ENCODE assay signal across 9 mouse cellular contexts in genomic region chr6:115546276-115546675, GRCm38 (mm10). TPM values are rescaled to one million over a fixed set of nuclear protein-coding genes. Genes with fewer than 3 reads are reported as not detected.
DNase-seq lines count a peak whose midpoint lies in the region; ATAC-seq and TF ChIP-seq lines count a peak whose summit lies in the region.
"Had no signal": no experiment of that assay in that cellular context is flagged by ENCODE, and none has a peak within 500 bp of the region (broad histone marks: within the 10 kb centered on the region; RNA-seq: fewer than 3 reads in every experiment).

No protein-coding gene starts in this region.

- no peak overlapping the region; the same call in 1 of the 2 replicates for H3K4me2 ChIP-seq in liver, embryonic 13.5 days

- H3K4me1 ChIP-seq in liver, embryonic 13.5 days (replicated peaks), result peaks cover 67% of the 10 kb centered on the region

- no peak overlapping the region for H3K27ac ChIP-seq in layer of hippocampus, adult 2 months
- H3K27ac ChIP-seq in liver, embryonic 13.5 days, result no peak overlapping the region
- H3K27ac ChIP-seq: liver, embryonic 15.5 days had no signal

- WGBS in liver, embryonic 13.5 days (ENCODE audit: insufficient replicate concordance), result 79% methylated on average over 5 of the region's 5 CpGs

- no peak for ATAC-seq in liver, embryonic 13.5 days (ENCODE audit: low read depth)

- no peaks in the 10 kb centered on the region for H3K27me3 ChIP-seq in liver, embryonic 13.5 days
- H3K27me3 ChIP-seq: liver, embryonic 15.5 days had no signal

- H3K4me3 ChIP-seq in layer of hippocampus, adult 2 months, result no peak overlapping the region
- no peak overlapping the region for H3K4me3 ChIP-seq in liver, embryonic 13.5 days (replicated peaks)
- H3K4me3 ChIP-seq: liver, embryonic 15.5 days had no signal

- no peak overlapping the region for H3K9ac ChIP-seq in liver, embryonic 13.5 days
- H3K9ac ChIP-seq: liver, embryonic 15.5 days had no signal

- TF ChIP-seq CTCF in layer of hippocampus, adult 2 months (conservative IDR thresholded peaks at IDR 0.05), result peak; percentile 71

- H3K36me3 ChIP-seq in liver, embryonic 13.5 days, result peaks cover 26% of the 10 kb centered on the region

- no peaks in the 10 kb centered on the region for H3K9me3 ChIP-seq in liver, embryonic 13.5 days (replicated peaks)
- H3K9me3 ChIP-seq: liver, embryonic 15.5 days had no signal

- DNase-seq in layer of hippocampus, adult 2 months (ENCODE audit: low spot score in 2 of 2), result peak in 1 of 2 experiments; percentile 29
- DNase-seq in layer of hippocampus, postnatal 36 days, result no peak
- DNase-seq in ES-CJ7 (ENCODE audit: low read depth, low spot score), result peak; percentile 92
- peak; percentile 52 to 56 for DNase-seq in adrenal gland, postnatal 36 days
- DNase-seq in forelimb bud, embryonic 11.5 days (ENCODE audit: low read depth, low spot score), result peak; percentile 9
- DNase-seq in liver, embryonic 13.5 days, result peak; percentile 53
- DNase-seq in spleen, postnatal 14 days (ENCODE audit: low spot score in 2 of 2), result peak; percentile 28 to 48
- DNase-seq in frontal cortex, postnatal 25 days (ENCODE audit: low spot score in 2 of 2), result no peak

RNA-seq across cellular contexts. Expression of gene Tsen2, which starts 1.8 kb away (rescaled TPM):
- 10 to 100 TPM; 26.2 to 27.1 TPM for total RNA-seq in layer of hippocampus, adult 2 months (2021)
- total RNA-seq in layer of hippocampus, postnatal 36 days (2021), result 10 to 100 TPM; 20.6 to 26.8 TPM
- total RNA-seq in adrenal gland, postnatal 36 days (2021), result 10 to 100 TPM; 11.1 to 13.4 TPM
- polyA plus RNA-seq in liver, embryonic 13.5 days (2015; fragmentation: Nextera tagmentation; extraction: Ambion mirVana), result 15.6 and 16.8 TPM in 2 replicates

RNA-seq across cellular contexts. Expression of gene Mkrn2os, which starts 46.1 kb away (rescaled TPM):
- not detected for total RNA-seq in layer of hippocampus, adult 2 months (2021)
- not detected for total RNA-seq in layer of hippocampus, postnatal 36 days (2021)
- not detected for total RNA-seq in adrenal gland, postnatal 36 days (2021)
- polyA plus RNA-seq in liver, embryonic 13.5 days (2015; fragmentation: Nextera tagmentation; extraction: Ambion mirVana), result 6.6 and 7.2 TPM in 2 replicates

RNA-seq across cellular contexts. Expression of gene Mkrn2, which starts 55.4 kb away (rescaled TPM):
- total RNA-seq in layer of hippocampus, adult 2 months (2021), result 10 to 100 TPM; 31.6 to 35.4 TPM
- total RNA-seq in layer of hippocampus, postnatal 36 days (2021), result 10 to 100 TPM; 32.8 to 34.0 TPM
- total RNA-seq in adrenal gland, postnatal 36 days (2021), result 10 to 100 TPM; 36.6 to 45.2 TPM
- polyA plus RNA-seq in liver, embryonic 13.5 days (2015; fragmentation: Nextera tagmentation; extraction: Ambion mirVana), result 11.4 and 12.1 TPM in 2 replicates

Comparison
In these comparisons a context has a peak if more than half of its experiments do, and no peak if none do; other contexts are left out.
1. DNase-seq: peak in ES-CJ7 (single experiment), adrenal gland, postnatal 36 days (2 of 2), forelimb bud, embryonic 11.5 days (single experiment), liver, embryonic 13.5 days (single experiment) and spleen, postnatal 14 days (2 of 2); none in layer of hippocampus, postnatal 36 days (0 of 2) and frontal cortex, postnatal 25 days (0 of 2).